Mouse (Mus musculus) layer of hippocampus, postnatal 25 days (tissue): ENCODE measurements around the gene Trim38. TPM values are rescaled to one million over a fixed set of nuclear protein-coding genes. Genes with fewer than 3 reads are reported as not detected.
"Not testable (repeated sequence)": the region's sequence is repeated elsewhere in the genome, so short reads cannot be mapped to it uniquely, and the experiment has no call there.

Experiments
- DNase-seq, 2 experiments: peaks; one replicate each; pipeline ENCODE4 v3.0.0; 2022; ENCODE audit warnings: mixed read lengths in 2 of 2, low spot score in 1 of 2; ENCODE audit errors: extremely low spot score in 1 of 2
- total RNA-seq, 2 experiments: library from RNA; stranded (reverse); gene quantifications; 2 replicates each; pipeline ENCODE4 v1.2.3; 2021

Gene Trim38
- not detected for total RNA-seq

DNA sequence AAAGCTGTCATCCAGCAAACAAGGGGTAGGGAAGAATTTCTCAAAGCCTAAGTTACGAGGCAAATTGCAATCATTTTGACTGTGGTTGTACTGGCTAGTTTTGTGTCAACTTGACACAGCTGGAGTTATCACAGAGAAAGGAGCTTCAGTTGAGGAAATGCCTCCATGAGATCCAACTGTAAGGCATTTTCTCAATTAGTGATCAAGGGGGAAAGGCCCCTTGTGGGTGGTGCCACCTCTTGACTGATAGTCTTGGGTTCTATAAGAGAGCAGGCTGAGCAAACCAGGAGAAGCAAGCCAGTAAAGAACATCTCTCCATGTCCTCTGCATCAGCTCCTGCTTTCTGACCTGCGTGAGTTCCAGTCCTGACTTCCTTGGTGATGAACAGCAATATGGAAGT, at the start of gene Trim38:
Gene Trim38, plus strand, starts transcription at position 301 of the 400 bp plus-strand sequence.
- not testable (repeated sequence) for DNase-seq

DNA sequence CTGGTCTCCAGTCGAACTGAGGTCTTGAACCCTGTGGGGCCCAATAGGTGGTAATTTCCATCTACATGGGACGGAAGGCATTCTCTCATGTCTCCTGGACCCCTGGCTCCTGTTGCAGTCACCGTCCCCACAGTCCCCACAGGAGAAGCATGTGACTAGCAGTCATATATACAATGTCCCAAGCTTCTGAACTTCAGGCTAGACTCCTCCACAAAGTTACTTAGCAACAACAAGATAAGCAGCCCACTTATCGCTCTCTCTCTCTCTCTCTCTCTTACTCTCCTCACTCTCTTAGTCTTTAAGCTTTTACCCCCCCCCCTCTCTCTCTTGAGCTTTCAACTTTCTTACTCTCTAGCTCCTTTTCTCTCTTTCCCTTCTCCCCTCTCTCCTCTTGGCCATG, 45.5 kb upstream of the Trim38 start:
- DNase-seq, result no peak

DNA sequence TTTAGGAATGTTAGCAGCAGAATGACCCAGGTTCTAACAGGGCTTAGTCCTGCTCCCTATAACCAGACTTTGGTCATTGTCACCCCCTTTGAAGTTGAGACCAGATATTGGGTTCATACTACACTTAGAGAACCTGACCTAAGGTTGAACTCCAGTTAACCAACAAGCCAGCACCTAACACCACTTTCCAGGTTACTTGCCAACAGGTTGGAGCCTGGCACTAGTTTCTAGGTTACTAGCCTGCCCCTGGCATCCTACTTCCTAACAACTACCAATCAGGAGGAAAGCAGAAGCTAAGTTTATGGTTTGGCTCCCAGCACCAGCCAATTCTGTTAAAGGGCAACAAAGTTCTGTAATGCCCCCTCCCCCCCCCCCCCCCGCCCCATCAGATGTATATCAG, 44.5 kb upstream of the Trim38 start:
- DNase-seq, result no peak

DNA sequence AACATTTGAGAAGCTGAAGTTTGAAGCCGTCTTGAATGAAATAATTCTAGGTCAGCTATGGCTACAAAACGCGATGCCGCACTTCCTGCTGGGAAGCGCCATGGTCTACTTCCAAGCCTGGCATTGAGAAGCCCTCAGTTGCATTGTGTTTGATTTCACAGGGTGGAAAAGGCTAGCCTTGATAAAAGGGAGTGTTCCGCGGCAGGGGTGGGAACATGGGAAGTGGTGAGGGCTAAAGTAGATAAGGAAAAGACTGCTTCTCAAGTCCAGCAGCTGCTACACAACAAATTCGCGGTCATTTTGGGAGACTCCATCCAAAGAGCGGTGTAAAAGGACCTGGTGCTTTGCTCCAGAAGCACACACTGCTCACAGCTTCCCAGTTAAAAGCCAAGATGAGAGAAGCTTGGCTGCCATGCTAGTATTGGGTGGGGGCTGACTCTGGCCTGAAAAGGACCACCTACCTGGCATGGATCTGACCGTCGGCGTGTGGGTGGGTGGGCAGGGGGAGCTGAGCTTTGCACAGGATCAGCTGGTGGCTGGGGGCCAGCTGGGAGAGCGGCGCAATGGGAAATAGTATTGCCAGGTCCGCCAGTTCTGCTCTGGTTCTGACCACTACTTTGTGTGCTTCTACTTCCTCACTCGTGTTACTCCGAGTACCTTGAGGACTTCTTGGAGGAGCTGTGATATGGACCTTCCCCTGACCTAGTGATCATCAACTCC, 41.1 kb upstream of the Trim38 start:
- no peak for DNase-seq

DNA sequence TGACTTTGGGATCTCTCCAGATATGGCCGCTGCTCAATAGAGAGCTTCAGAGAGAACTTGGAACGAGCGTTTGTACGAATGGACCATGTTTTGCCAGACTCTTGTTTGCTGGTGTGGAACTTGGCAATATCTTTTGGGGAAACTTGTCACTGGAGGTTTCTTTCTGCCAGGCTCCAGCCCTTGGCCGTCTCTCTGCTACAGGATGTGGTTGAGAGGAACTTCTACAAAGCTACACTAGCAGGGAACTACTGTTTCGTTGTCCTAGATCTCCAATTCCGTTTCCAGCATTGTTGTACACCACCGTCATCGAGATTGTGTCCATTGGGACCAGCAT, 40.6 kb upstream of the Trim38 start:
- no peak for DNase-seq

DNA sequence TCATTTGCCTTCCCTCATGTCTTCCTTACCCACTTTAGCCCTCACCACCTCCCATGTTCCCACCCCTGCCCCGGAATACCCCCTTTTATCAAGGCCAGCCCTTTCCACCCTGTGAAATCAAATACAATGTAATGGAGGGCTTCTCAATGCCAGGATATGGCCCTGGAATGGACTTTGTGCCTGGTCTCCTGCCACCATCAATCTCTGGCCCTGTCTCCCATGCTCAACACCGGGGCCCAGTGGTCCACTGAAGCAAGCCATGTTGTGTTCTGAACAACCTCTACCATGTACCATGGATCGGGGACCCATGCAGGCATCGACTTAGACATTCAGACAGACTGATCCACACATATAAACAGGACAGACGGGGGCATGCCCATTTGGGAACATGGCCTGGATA, 40.0 kb upstream of the Trim38 start:
- DNase-seq, result no peak

DNA sequence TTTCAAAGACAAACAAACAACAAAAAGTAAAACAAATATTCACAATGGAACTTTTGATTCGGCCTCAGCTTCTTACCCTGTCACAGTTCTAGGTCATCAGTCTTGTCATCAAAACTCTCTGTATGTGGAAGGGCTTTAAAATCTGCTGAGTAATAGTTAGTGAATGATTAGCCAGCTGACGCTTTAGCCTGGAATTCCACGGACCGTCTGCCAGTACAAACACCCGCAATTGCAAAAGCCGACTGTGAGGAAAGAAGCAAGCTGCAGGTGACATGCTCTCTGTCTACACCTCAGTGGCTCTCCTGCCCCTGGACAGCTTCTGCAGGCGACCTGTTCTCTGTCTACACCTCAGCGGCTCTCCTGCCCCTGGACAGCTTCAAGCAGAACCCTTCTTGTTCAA, 39.2 kb upstream of the Trim38 start:
- DNase-seq, result no peak

DNA sequence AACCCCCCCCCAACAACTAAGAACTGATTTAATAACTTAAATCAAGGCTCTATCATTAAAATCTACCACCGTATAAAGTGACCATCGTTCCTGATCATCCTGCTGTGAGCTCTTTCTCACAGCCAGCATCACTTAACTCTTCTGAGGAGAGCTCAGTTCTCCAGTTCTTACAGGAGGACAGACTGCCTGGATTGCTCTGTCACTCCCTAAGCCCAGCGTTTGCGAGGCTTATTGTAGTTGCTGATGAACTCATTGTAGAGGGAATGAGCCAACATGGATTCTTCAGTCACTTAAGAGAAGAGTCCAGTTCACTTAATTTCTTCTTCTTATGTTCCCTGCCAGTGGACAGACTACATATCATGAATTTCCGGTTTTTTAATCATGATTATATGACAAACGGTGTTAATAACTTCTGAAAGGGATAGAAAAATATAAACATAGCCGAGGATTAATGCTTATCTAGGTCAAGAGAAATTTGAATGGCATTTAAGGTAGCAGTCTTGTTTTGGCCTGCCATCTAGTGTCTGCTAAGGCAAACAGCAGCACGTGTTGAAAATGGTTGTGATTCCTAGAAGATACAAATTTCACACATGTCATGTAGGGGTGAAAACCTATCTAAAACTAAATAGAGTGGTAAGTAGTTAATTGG, 37.4 kb upstream of the Trim38 start:
- DNase-seq, result no peak

DNA sequence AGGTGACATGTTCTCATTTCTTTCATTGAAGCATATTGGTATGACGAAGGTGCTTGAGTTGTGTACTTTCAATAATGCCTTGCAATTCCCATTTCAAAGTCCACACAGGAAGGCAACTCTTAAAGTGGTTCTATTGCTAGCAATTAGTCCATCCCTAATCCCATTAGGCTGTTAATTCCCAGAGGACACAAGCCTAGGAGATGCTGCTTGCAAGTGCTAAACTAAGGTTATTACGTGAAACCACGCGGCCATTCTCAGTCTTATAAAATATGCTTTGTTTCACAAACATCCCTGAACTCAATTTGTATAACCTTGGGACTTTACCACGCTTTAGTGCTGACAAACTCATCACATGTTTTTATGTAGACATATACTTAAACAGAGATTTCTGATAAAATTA, 32.6 kb upstream of the Trim38 start:
- no peak for DNase-seq

DNA sequence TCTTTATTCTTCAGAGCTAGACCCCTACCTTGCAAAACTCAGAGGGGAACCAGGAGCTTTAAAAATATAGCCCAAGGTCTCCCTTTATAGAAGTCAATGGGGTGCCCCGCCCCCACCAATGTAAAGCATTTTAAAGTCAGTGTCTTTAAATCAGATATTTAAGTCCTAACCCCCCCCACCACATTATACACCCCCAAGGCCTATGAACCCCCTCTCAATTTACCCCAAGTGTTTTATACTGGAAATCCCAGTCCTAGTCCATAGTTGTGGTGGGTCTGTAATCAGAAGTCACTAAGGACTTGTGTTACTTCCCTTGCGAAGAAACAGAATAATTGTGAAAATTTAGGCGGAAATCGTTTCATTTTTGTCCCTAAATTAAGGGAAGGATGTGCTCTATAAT, 31.7 kb upstream of the Trim38 start:
- no peak for DNase-seq

DNA sequence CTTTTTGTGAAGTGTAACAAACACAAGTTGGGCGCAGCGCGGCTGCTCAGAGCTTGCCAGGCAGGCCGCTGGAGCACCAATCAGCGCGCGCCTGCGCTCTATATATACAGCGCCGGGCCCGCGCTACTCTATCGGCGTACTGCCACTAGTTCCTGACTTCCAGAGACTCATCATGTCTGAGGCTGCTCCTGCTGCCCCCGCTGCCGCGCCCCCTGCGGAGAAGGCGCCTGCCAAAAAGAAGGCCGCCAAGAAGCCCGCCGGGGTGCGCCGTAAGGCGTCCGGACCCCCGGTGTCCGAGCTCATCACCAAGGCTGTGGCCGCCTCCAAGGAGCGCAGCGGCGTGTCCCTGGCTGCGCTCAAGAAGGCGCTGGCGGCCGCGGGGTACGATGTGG, 31.0 kb upstream of the Trim38 start, which contains the start of gene Hist1h1c:
Gene Hist1h1c, plus strand, starts transcription at position 132 of the 392 bp plus-strand sequence.
- DNase-seq, result peak; percentile 75 to 86

DNA sequence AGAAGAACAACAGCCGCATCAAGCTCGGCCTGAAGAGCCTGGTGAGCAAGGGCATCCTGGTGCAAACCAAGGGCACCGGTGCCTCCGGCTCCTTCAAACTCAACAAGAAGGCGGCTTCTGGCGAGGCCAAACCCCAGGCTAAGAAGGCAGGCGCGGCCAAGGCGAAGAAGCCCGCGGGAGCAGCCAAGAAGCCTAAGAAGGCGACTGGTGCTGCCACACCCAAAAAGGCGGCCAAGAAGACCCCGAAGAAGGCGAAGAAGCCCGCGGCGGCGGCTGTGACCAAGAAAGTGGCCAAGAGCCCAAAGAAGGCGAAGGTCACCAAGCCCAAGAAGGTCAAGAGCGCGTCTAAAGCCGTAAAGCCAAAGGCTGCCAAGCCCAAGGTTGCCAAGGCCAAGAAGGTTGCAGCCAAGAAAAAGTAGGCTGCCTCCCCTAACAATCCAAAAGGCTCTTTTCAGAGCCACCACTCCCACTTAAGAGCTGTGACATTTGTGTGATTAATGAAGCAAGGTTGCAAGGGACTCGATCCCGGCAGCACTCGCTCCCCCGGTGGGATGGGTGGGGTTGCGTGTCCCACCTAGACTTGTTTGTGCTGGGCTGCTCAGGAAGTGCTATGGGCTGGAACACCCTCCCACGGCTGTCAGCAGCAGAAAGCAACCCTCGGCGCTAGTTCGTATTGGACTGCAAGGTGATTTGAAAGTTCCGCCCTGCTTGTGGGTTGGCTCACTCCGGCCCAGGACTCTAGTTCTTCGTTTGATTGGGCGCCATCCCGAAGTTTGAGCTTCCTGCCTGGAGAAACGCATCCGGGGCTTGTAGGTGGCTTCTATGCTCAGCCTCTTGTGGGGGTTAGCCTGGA, 30.4 kb upstream of the Trim38 start:
- peak; percentile 69 to 80 for DNase-seq

DNA sequence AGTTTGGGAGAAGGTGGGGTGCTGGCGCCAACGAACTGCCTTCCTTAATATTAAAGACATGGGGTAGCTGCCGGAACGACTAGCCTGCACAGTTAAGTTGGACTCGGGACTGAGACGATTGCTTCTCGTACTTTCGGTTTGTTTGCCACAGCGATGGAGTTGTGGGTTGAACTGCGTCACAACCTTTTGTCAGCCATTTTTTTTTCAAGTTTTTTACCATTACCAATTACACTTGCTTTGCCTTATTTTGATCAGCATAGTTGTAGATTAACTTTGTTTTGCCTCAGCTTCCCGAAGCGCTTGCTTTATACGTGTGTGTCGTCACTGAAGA, 29.8 kb upstream of the Trim38 start:
- no peak for DNase-seq

DNA sequence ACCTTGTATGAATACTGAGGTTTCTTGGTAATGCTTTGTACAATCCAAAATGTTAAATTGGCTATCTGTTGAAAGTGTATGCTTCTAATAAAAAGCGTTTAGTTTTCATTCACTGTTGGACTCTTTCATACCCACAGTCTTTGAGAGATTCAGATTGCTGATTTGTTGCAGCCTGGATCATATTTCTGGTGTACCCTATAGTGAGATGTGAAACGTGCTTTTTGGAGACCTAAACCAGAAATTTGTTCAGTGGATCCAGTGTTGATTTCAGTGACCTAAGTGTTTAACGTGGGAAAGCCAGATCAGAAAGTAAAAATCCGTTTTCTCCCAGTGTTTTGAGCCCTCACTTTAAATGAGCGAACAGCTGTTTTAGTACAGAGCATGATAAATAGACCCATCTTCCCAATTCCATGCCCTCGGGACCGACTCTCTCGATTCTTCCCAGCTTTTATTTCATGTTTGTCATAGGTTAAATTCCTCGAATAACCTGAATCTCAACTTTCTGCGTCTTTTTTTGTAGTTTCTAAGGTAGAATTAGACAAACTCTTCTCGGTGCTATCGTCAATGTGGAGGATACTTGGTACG, 29.4 kb upstream of the Trim38 start:
- DNase-seq, result no peak

DNA sequence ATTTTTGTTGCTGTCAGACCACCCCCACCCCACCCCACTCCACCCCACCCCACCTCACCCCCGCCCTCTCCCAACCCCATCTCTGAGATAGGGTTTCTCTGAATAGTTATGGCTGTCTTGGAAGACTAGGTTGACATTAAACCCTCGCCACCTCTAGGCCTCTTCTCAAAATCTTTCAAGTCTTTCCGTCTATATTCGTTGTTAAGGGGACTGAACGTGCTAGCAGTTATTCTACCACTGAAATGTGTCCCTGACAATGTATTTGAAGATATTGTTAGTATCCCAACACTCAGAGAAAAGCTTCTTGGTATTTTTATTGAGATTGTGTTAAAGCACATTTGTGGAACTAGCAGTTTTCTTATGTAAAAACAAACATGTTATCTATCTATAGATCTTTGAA, 28.8 kb upstream of the Trim38 start:
- no peak for DNase-seq

DNA sequence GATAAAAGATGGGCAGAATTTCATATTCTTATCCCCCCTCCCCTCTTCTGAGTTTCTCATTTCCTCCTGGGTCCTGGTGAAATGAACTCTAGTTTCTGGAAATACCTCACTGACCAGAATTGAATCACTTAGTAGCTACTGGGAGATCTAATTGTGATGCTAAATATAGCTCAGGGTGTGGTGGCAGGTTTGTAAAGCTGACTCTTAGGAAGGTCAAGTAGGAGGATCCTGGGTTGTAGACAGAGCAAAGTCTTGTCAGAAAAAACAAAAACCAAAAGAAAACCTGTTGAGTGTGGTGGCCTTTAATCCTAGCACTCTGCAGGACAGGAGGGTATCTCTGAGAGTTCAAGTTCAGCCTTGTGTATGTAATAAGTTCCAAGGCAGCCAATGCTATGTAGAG, 27.7 kb upstream of the Trim38 start:
- no peak for DNase-seq

DNA sequence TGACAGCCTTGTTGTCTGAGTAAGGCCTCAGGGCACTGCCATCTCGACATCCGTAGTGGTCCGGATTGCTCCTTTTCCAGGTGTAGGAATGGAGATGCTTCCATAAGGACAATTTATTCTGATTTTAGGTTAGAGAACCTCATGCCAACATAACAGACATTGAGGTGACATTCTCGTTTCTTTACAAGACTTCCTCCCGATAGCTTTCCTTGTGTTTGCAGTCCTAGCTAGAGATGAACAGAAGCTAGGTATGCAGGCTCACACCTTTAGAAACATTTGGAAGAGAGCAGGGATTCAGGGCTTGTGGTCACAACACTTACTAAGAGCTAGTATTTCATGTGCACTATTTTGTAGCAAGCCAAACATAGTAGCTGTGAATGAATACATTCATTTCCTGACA, 26.5 kb upstream of the Trim38 start:
- no peak for DNase-seq

DNA sequence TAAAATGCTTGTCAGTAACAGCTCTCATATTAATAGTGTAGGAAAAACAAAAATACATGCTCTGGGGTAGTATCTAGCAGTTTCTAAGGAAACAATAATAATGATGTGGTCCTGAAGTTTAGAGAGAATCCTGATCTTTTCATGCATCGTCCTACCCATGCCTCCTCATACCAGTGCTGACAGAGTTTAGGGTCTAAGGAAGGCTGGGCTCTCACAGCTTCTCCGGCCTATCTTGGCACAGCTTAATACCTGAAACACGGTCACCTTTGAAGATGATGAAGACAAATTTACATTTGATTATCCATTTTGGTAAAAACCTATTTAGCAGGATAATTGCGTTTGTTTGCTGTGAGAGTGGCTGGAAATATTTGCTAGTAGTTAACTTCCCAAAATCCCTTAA, 25.8 kb upstream of the Trim38 start:
- DNase-seq, result no peak

DNA sequence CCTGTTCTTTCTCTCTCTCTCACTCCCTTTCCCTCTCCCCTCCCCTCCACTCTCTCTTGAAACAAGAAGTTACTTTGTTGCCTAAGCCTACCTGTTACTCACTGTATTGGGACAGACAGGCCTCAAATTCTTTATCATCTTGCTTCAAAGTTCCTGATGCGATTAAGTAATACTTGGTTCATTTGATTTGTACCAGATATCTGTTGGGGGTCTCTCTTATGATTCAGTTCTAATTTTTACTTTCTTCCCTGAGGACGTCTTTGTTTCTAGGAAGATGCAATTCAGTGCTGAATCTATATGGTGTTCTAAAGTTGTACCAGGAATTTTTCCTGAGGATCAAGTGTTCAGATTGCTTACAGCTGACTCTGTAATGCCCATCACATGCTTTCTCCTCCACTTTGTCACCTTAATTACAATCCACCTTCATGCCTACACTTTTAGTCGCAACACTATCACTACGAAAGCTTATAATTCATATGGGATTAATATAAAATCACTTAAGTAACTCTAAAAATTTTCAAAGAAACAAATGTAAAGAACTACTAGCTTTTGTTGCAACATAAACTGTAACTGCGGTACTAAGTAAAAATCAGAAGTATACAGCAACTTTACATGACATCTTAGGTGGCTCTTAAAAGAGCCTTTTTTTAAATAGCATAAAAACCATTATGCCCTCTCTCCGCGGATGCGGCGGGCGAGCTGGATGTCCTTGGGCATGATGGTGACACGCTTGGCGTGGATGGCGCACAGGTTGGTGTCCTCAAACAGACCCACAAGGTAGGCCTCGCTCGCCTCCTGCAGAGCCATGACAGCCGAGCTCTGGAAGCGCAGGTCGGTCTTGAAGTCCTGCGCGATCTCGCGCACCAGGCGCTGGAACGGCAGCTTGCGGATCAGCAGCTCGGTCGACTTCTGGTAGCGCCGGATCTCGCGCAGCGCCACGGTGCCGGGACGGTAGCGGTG, 25.0 kb upstream of the Trim38 start:
- DNase-seq, result no peak
